Mouse (Mus musculus): Measurements from ENCODE around the gene Ccn2.

Ccn2 gene

DNA sequence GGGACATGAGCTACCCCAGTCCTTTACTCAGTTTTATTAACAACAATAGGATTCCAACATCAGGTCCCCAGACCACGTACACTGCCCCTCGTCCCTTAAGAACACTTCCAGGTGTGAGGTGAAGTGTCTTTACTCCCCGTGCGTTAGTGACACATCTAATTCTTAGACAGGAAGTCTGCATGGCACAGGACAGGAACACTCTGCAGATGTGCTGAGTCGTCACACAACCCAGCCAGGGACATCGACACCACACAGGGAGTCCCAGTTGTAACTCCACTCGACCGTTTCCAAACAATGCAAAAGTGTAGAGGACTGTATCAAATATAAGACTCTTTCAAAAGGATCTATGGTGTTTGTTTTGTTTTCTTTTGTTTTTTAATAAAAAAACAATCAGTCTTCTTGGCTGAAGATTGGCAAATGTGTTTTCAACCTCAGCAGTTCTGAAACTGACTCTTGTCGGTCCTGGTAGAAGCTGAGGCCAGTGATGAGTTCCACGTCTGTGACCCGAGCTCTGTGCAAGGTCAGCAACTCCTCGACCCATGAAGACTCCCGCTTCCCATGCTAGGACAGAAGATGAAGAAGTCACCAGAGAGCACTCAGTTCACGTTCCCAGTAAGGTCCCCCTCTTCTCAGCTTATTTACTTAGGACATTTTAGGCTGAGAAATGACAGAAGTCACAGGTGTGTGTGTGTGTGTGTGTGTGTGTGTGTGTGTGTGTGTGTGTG is 46.3 kb downstream of the Ccn2 start:
- DNase-seq (ENCODE audit: low spot score in 2 of 2) = no peak

DNA sequence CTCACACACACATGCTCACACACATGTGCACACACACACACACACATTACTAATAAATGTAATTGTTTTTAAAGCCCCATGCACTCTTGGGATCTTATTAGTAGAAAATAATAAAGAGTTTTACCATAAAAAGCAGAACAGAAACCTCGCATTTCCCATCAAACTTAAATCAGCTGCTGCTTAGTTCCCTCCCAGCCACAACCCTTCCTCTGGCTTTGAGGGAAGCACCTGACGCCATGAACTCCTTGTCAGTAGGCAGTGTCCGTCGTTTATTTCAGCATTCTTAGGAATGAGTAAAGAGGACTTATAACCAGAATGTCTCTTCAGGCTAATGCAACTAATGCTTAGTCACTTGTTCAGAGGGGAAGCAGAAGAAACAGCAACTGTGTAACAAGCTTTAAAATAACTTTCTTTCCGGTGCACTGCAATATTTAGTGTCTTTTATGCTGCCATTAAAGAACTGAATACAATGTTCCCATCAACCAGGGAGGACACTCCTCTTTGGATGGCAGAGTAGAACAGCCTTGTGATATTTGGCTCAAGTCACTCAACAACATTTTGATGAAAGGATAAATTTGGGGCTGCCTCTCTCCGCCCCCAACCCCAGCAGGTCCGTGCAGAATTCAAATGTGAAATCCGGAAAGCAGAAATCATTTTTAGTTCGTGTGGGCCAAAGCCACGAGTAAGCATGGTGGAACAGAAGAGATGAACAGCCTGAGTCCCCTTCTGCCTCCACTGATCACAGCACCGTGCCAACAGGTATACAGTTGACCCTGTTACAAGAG is 47.7 kb downstream of the Ccn2 start:
- DNase-seq (ENCODE audit: low spot score in 2 of 2) = no peak

DNA sequence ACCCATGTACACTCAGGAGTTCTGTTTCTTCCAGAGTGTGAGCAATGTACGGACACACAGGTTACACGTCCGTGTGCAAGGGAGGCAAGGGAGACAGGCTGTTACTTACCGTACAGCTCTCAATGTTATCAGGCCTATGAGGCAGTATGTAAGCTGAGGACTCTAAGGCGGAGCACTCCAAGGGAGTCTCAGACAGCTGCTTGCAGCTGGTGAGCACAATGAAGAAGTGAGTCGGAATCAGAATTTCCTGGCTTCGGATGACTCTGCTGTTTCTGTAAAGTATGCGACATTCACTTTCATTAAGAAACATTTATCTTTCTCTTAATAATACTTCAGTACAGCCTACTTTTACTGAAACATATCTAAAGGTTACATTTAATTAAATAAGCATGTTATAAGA is 49.9 kb downstream of the Ccn2 start:
- no peak for DNase-seq (ENCODE audit: low spot score in 2 of 2)
